Mouse (Mus musculus) neutrophil, adult 5-6 weeks (primary cell): ENCODE results near the gene Gm44511. TPM values are rescaled to one million over a fixed set of nuclear protein-coding genes. Genes with fewer than 3 reads are reported as not detected.
"Not testable (repeated sequence)": the region's sequence is repeated elsewhere in the genome, so short reads cannot be mapped to it uniquely, and the experiment has no call there.

Experiments used
- ATAC-seq: fragments of 151-379, 151-347 bp; 2 replicates; pipeline ENCODE4 v1.8.0; 2017; ENCODE audit warnings: mild to moderate bottlenecking, moderate TSS enrichment; ENCODE audit not compliant: insufficient number of reproducible peaks, poor library complexity, low FRiP score, severe bottlenecking; ENCODE audit errors: extremely low read depth
- total RNA-seq: library from RNA; stranded (forward); fragments of 200-1000 nt; gene quantifications from 2 replicates; pipeline ENCODE4 v1.2.3, GENCODE M21; 2017

Gm44511 gene
- total RNA-seq, 1 experiment from 2014 or later: 2.9 TPM

- peak; percentile 85 for ATAC-seq
Measured at GRCm38 (mm10) chr6:128802999-128803857, 22.9 kb downstream of the Gm44511 start.

GRCm38 (mm10) chr6:128802557-128802956 lies 23.6 kb downstream of the Gm44511 start:
- ATAC-seq: no peak

- not testable (repeated sequence) for ATAC-seq
Measured at GRCm38 (mm10) chr6:128800696-128801095, 25.4 kb downstream of the Gm44511 start.

- ATAC-seq: no peak
Measured at GRCm38 (mm10) chr6:128799896-128800270, 26.2 kb downstream of the Gm44511 start.

GRCm38 (mm10) chr6:128799144-128799895 lies 26.8 kb downstream of the Gm44511 start:
- peak; percentile 56 for ATAC-seq

GRCm38 (mm10) chr6:128798772-128799143 lies 27.4 kb downstream of the Gm44511 start:
- ATAC-seq: peak; percentile 2; the same call in 1 of the 2 replicates

- ATAC-seq: no peak
Measured at GRCm38 (mm10) chr6:128797936-128798771, 28.0 kb downstream of the Gm44511 start.

GRCm38 (mm10) chr6:128797185-128797905 lies 28.8 kb downstream of the Gm44511 start:
- no peak for ATAC-seq

GRCm38 (mm10) chr6:128796321-128796955 lies 29.7 kb downstream of the Gm44511 start:
- no peak for ATAC-seq

- no peak for ATAC-seq
Measured at GRCm38 (mm10) chr6:128793734-128794133, 32.4 kb downstream of the Gm44511 start.

GRCm38 (mm10) chr6:128790491-128790994 lies 35.6 kb downstream of the Gm44511 start:
- not testable (repeated sequence) for ATAC-seq

GRCm38 (mm10) chr6:128789115-128789514 lies 37.0 kb downstream of the Gm44511 start, which contains the start of gene Klrb1c:
Klrb1c (minus strand) TSS chr6:128789215.
- ATAC-seq: no peak

GRCm38 (mm10) chr6:128788517-128788916 lies 37.6 kb downstream of the Gm44511 start:
- no peak for ATAC-seq

GRCm38 (mm10) chr6:128786396-128786795 lies 39.7 kb downstream of the Gm44511 start:
- ATAC-seq: peak; percentile 67; the same call in 1 of the 2 replicates

GRCm38 (mm10) chr6:128769481-128770253 lies 56.4 kb downstream of the Gm44511 start:
- no peak for ATAC-seq

GRCm38 (mm10) chr6:128768047-128768446 lies 58.1 kb downstream of the Gm44511 start:
- no peak for ATAC-seq
